Mouse (Mus musculus): ENCODE results near the gene Opa1. TPM values are rescaled to one million over a fixed set of nuclear protein-coding genes. Genes with fewer than 3 reads are reported as not detected.
A peak's percentile ranks its signal among the peaks of the same experiment; 100 is the strongest.

Gene Opa1
- polyA plus RNA-seq, 1 experiment from 2014 or later: 51.2 TPM

GRCm38 (mm10) chr16:29560869-29561268, 18.3 kb upstream of the Opa1 start:
- no peak overlapping the region for H3K4me2 ChIP-seq (replicated peaks; ENCODE audit: low read depth, low read length)
- no peak overlapping the region for H3K4me3 ChIP-seq (ENCODE audit: low read depth, low read length)
- H3K36me3 ChIP-seq (ENCODE audit: control insufficient read depth, insufficient read depth, low read length): no peaks in the 10 kb centered on the region
- no peaks in the 10 kb centered on the region for H3K9me3 ChIP-seq (ENCODE audit: control insufficient read depth, low read length)
- H3K27me3 ChIP-seq (ENCODE audit: control insufficient read depth, insufficient read depth, low read length): no peaks in the 10 kb centered on the region
- WGBS: 9% methylated on average over 7 of the region's 7 CpGs
- no peak overlapping the region for H3K9ac ChIP-seq (ENCODE audit: low read depth, low read length)
- no peaks in the 10 kb centered on the region for H3K4me1 ChIP-seq (replicated peaks; ENCODE audit: control insufficient read depth, insufficient read depth, low read length)
- no peak overlapping the region for H3K27ac ChIP-seq (ENCODE audit: low read depth, low read length)
- DNase-seq (ENCODE audit: low spot score): peak; percentile 79
- ATAC-seq (ENCODE audit: low FRiP score): no peak

GRCm38 (mm10) chr16:29574013-29574412, 5.1 kb upstream of the Opa1 start:
- ATAC-seq (ENCODE audit: low FRiP score) (no peak), DNase-seq (ENCODE audit: low spot score) (no peak)
- no peak overlapping the region for H3K9ac ChIP-seq (ENCODE audit: low read depth, low read length)
- 73% methylated on average over 4 of the region's 4 CpGs for WGBS
- H3K4me1 ChIP-seq (replicated peaks; ENCODE audit: control insufficient read depth, insufficient read depth, low read length): no peaks in the 10 kb centered on the region
- no peaks in the 10 kb centered on the region for H3K36me3 ChIP-seq (ENCODE audit: control insufficient read depth, insufficient read depth, low read length)
- no peak overlapping the region for H3K27ac ChIP-seq (ENCODE audit: low read depth, low read length)
- H3K27me3 ChIP-seq (ENCODE audit: control insufficient read depth, insufficient read depth, low read length): no peaks in the 10 kb centered on the region
- H3K4me2 ChIP-seq (replicated peaks; ENCODE audit: low read depth, low read length): no peak overlapping the region
- no peak overlapping the region for H3K4me3 ChIP-seq (ENCODE audit: low read depth, low read length)
- H3K9me3 ChIP-seq (ENCODE audit: control insufficient read depth, low read length): no peaks in the 10 kb centered on the region

- ATAC-seq (ENCODE audit: low FRiP score): no peak
- H3K9ac ChIP-seq (ENCODE audit: low read depth, low read length): no peak overlapping the region
- no peaks in the 10 kb centered on the region for H3K27me3 ChIP-seq (ENCODE audit: control insufficient read depth, insufficient read depth, low read length)
- peak; percentile 29 for DNase-seq (ENCODE audit: low spot score)
- H3K4me3 ChIP-seq (ENCODE audit: low read depth, low read length): no peak overlapping the region
- H3K4me1 ChIP-seq (replicated peaks; ENCODE audit: control insufficient read depth, insufficient read depth, low read length): no peaks in the 10 kb centered on the region; the same call in 1 of the 2 replicates
- H3K36me3 ChIP-seq (ENCODE audit: control insufficient read depth, insufficient read depth, low read length): no peaks in the 10 kb centered on the region
- WGBS: 16% methylated on average over 5 of the region's 5 CpGs
- H3K27ac ChIP-seq (ENCODE audit: low read depth, low read length): no peak overlapping the region
- no peaks in the 10 kb centered on the region for H3K9me3 ChIP-seq (ENCODE audit: control insufficient read depth, low read length)
- H3K4me2 ChIP-seq (replicated peaks; ENCODE audit: low read depth, low read length): no peak overlapping the region
Measured at GRCm38 (mm10) chr16:29575620-29576019, 3.5 kb upstream of the Opa1 start.

- H3K9ac ChIP-seq (ENCODE audit: low read depth, low read length): peak overlapping the region; percentile 92
- H3K27ac ChIP-seq (ENCODE audit: low read depth, low read length): no peak overlapping the region
- H3K4me3 ChIP-seq (ENCODE audit: low read depth, low read length): peak overlapping the region; percentile 94
- no peak for ATAC-seq (ENCODE audit: low FRiP score)
- 10% methylated on average over 12 of the region's 12 CpGs for WGBS
- peak overlapping the region; percentile 87 for H3K4me2 ChIP-seq (replicated peaks; ENCODE audit: low read depth, low read length)
- no peaks in the 10 kb centered on the region for H3K27me3 ChIP-seq (ENCODE audit: control insufficient read depth, insufficient read depth, low read length)
- H3K9me3 ChIP-seq (ENCODE audit: control insufficient read depth, low read length): no peaks in the 10 kb centered on the region
- DNase-seq (ENCODE audit: low spot score): no peak
- no peaks in the 10 kb centered on the region; the same call in 1 of the 2 replicates for H3K4me1 ChIP-seq (replicated peaks; ENCODE audit: control insufficient read depth, insufficient read depth, low read length)
- H3K36me3 ChIP-seq (ENCODE audit: control insufficient read depth, insufficient read depth, low read length): no peaks in the 10 kb centered on the region
Measured at GRCm38 (mm10) chr16:29579787-29580176, 648 bp downstream of the Opa1 start.

- WGBS: 88% methylated on average over 7 of the region's 7 CpGs
- Histone ChIP-seq H3K27ac (ENCODE audit: low read depth, low read length) (no peak overlapping the region), H3K4me3 (ENCODE audit: low read depth, low read length) (no peak overlapping the region)
Measured at GRCm38 (mm10) chr16:29592171-29592570, 13.0 kb downstream of the Opa1 start.

GRCm38 (mm10) chr16:29597122-29597521, 18.0 kb downstream of the Opa1 start:
- Histone ChIP-seq H3K4me1 (replicated peaks; ENCODE audit: control insufficient read depth, insufficient read depth, low read length) (no peaks in the 10 kb centered on the region), H3K36me3 (ENCODE audit: control insufficient read depth, insufficient read depth, low read length) (no peaks in the 10 kb centered on the region), H3K9ac (ENCODE audit: low read depth, low read length) (no peak overlapping the region), H3K4me3 (ENCODE audit: low read depth, low read length) (no peak overlapping the region), H3K27me3 (ENCODE audit: control insufficient read depth, insufficient read depth, low read length) (no peaks in the 10 kb centered on the region), H3K4me2 (replicated peaks; ENCODE audit: low read depth, low read length) (no peak overlapping the region), H3K9me3 (ENCODE audit: control insufficient read depth, low read length) (no peaks in the 10 kb centered on the region), H3K27ac (ENCODE audit: low read depth, low read length) (no peak overlapping the region)
- DNase-seq (ENCODE audit: low spot score): no peak
- no peak for ATAC-seq (ENCODE audit: low FRiP score)
- 95% methylated on average over 4 of the region's 4 CpGs for WGBS

More at GRCm38 (mm10) chr16:29592171-29592570, 13.0 kb downstream of the Opa1 start:
- no peak overlapping the region for H3K9ac ChIP-seq (ENCODE audit: low read depth, low read length)
- ATAC-seq (ENCODE audit: low FRiP score) (no peak), DNase-seq (ENCODE audit: low spot score) (no peak)
- H3K9me3 ChIP-seq (ENCODE audit: control insufficient read depth, low read length): no peaks in the 10 kb centered on the region
- H3K36me3 ChIP-seq (ENCODE audit: control insufficient read depth, insufficient read depth, low read length): no peaks in the 10 kb centered on the region
- no peaks in the 10 kb centered on the region for H3K27me3 ChIP-seq (ENCODE audit: control insufficient read depth, insufficient read depth, low read length)
- H3K4me2 ChIP-seq (replicated peaks; ENCODE audit: low read depth, low read length): no peak overlapping the region
- no peaks in the 10 kb centered on the region for H3K4me1 ChIP-seq (replicated peaks; ENCODE audit: control insufficient read depth, insufficient read depth, low read length)

- WGBS: 92% methylated on average over 8 of the region's 8 CpGs
- Histone ChIP-seq H3K27ac (ENCODE audit: low read depth, low read length) (no peak overlapping the region), H3K4me2 (replicated peaks; ENCODE audit: low read depth, low read length) (no peak overlapping the region), H3K4me3 (ENCODE audit: low read depth, low read length) (no peak overlapping the region), H3K9ac (ENCODE audit: low read depth, low read length) (no peak overlapping the region), H3K36me3 (ENCODE audit: control insufficient read depth, insufficient read depth, low read length) (peaks cover 4% of the 10 kb centered on the region; the same call in 1 of the 2 replicates), H3K27me3 (ENCODE audit: control insufficient read depth, insufficient read depth, low read length) (no peaks in the 10 kb centered on the region), H3K9me3 (ENCODE audit: control insufficient read depth, low read length) (no peaks in the 10 kb centered on the region), H3K4me1 (replicated peaks; ENCODE audit: control insufficient read depth, insufficient read depth, low read length) (no peaks in the 10 kb centered on the region)
- ATAC-seq (ENCODE audit: low FRiP score) (no peak), DNase-seq (ENCODE audit: low spot score) (no peak)
Measured at GRCm38 (mm10) chr16:29605546-29605945, 26.4 kb downstream of the Opa1 start.

- Histone ChIP-seq H3K27ac (ENCODE audit: low read depth, low read length) (no peak overlapping the region), H3K9me3 (ENCODE audit: control insufficient read depth, low read length) (no peaks in the 10 kb centered on the region), H3K9ac (ENCODE audit: low read depth, low read length) (no peak overlapping the region), H3K27me3 (ENCODE audit: control insufficient read depth, insufficient read depth, low read length) (no peaks in the 10 kb centered on the region), H3K4me2 (replicated peaks; ENCODE audit: low read depth, low read length) (no peak overlapping the region), H3K4me1 (replicated peaks; ENCODE audit: control insufficient read depth, insufficient read depth, low read length) (no peaks in the 10 kb centered on the region), H3K36me3 (ENCODE audit: control insufficient read depth, insufficient read depth, low read length) (peaks cover 11% of the 10 kb centered on the region), H3K4me3 (ENCODE audit: low read depth, low read length) (no peak overlapping the region)
- 90% methylated on average over 7 of the region's 7 CpGs for WGBS
- ATAC-seq (ENCODE audit: low FRiP score) (no peak), DNase-seq (ENCODE audit: low spot score) (no peak)
Measured at GRCm38 (mm10) chr16:29607131-29607530, 28.0 kb downstream of the Opa1 start.

- WGBS: 77% methylated on average over 9 of the region's 9 CpGs
- Histone ChIP-seq H3K27ac (ENCODE audit: low read depth, low read length) (no peak overlapping the region), H3K9me3 (ENCODE audit: control insufficient read depth, low read length) (no peaks in the 10 kb centered on the region), H3K4me3 (ENCODE audit: low read depth, low read length) (no peak overlapping the region), H3K27me3 (ENCODE audit: control insufficient read depth, insufficient read depth, low read length) (no peaks in the 10 kb centered on the region), H3K36me3 (ENCODE audit: control insufficient read depth, insufficient read depth, low read length) (peaks cover 14% of the 10 kb centered on the region), H3K4me1 (replicated peaks; ENCODE audit: control insufficient read depth, insufficient read depth, low read length) (no peaks in the 10 kb centered on the region), H3K9ac (ENCODE audit: low read depth, low read length) (no peak overlapping the region), H3K4me2 (replicated peaks; ENCODE audit: low read depth, low read length) (no peak overlapping the region)
- no peak for ATAC-seq (ENCODE audit: low FRiP score)
- no peak for DNase-seq (ENCODE audit: low spot score)
Measured at GRCm38 (mm10) chr16:29614762-29615161, 35.6 kb downstream of the Opa1 start.
